Mouse (Mus musculus): ENCODE measurements around the gene Ccdc148. TPM values are rescaled to one million over a fixed set of nuclear protein-coding genes. Genes with fewer than 3 reads are reported as not detected.

Gene Ccdc148
- polyA plus RNA-seq, 1 experiment = 0.02 TPM

- Histone ChIP-seq H3K27me3 (ENCODE audit: control insufficient read depth, insufficient read depth, insufficient read length) (peaks cover 4% of the 10 kb centered on the region), H3K79me3 (ENCODE audit: low read depth) (no peaks in the 10 kb centered on the region), H3K4me3 (ENCODE audit: insufficient read depth, poor library complexity, severe bottlenecking) (no peak overlapping the region), H3K79me2 (ENCODE audit: control insufficient read depth, insufficient read depth) (no peaks in the 10 kb centered on the region), H3K36me3 (ENCODE audit: control insufficient read depth, insufficient read depth) (no peaks in the 10 kb centered on the region), H3ac (ENCODE audit: control insufficient read depth, insufficient read length, low read depth) (no peak overlapping the region)
- no peak for TF ChIP-seq MYOG (IDR thresholded peaks at IDR 0.05; ENCODE audit: control insufficient read depth, extremely low read depth, insufficient read length)
- TF ChIP-seq FOSL1 (IDR thresholded peaks at IDR 0.05; ENCODE audit: insufficient read depth, low read length, poor library complexity, severe bottlenecking) = no peak
- TF ChIP-seq USF1 (IDR thresholded peaks at IDR 0.05; ENCODE audit: low read depth) = no peak
- no peak for TF ChIP-seq MAX (IDR thresholded peaks at IDR 0.05)
- TF ChIP-seq CTCF (IDR thresholded peaks at IDR 0.05; ENCODE audit: control insufficient read depth, insufficient read depth, insufficient read length) = no peak
- TF ChIP-seq CEBPB (IDR thresholded peaks at IDR 0.05; ENCODE audit: low read depth) = no peak
- no peak for TF ChIP-seq MYOD1 (IDR thresholded peaks at IDR 0.05; ENCODE audit: control insufficient read depth, insufficient read length, low read depth)
These were observed 167.9 kb downstream of the Ccdc148 start for GRCm38 (mm10) chr2:58992431-58993191.

GRCm38 (mm10) chr2:58978095-58978494 lies 182.4 kb downstream of the Ccdc148 start:
- H3K79me3 ChIP-seq (ENCODE audit: low read depth) = no peaks in the 10 kb centered on the region
- no peak for TF ChIP-seq USF1 (IDR thresholded peaks at IDR 0.05; ENCODE audit: low read depth)
- no peak for TF ChIP-seq MYOG (IDR thresholded peaks at IDR 0.05; ENCODE audit: control insufficient read depth, extremely low read depth, insufficient read length)
- no peak for TF ChIP-seq FOSL1 (IDR thresholded peaks at IDR 0.05; ENCODE audit: insufficient read depth, low read length, poor library complexity, severe bottlenecking)
- TF ChIP-seq MYOD1 (IDR thresholded peaks at IDR 0.05; ENCODE audit: control insufficient read depth, insufficient read length, low read depth) = no peak
- no peak for TF ChIP-seq CTCF (IDR thresholded peaks at IDR 0.05; ENCODE audit: control insufficient read depth, insufficient read depth, insufficient read length)
- H3K27me3 ChIP-seq (ENCODE audit: control insufficient read depth, insufficient read depth, insufficient read length) = peaks cover 6% of the 10 kb centered on the region
- no peaks in the 10 kb centered on the region for H3K79me2 ChIP-seq (ENCODE audit: control insufficient read depth, insufficient read depth)
- H3K36me3 ChIP-seq (ENCODE audit: control insufficient read depth, insufficient read depth) = no peaks in the 10 kb centered on the region
- H3ac ChIP-seq (ENCODE audit: control insufficient read depth, insufficient read length, low read depth) = no peak overlapping the region
- H3K4me3 ChIP-seq (ENCODE audit: insufficient read depth, poor library complexity, severe bottlenecking) = no peak overlapping the region

- no peak overlapping the region for H3K4me3 ChIP-seq (ENCODE audit: insufficient read depth, poor library complexity, severe bottlenecking)
- no peaks in the 10 kb centered on the region for H3K36me3 ChIP-seq (ENCODE audit: control insufficient read depth, insufficient read depth)
- H3K79me2 ChIP-seq (ENCODE audit: control insufficient read depth, insufficient read depth) = no peaks in the 10 kb centered on the region
- H3K79me3 ChIP-seq (ENCODE audit: low read depth) = no peaks in the 10 kb centered on the region
- no peak overlapping the region for H3ac ChIP-seq (ENCODE audit: control insufficient read depth, insufficient read length, low read depth)
- TF ChIP-seq CEBPB (IDR thresholded peaks at IDR 0.05; ENCODE audit: low read depth) (no peak), MAX (IDR thresholded peaks at IDR 0.05) (no peak), CTCF (IDR thresholded peaks at IDR 0.05; ENCODE audit: control insufficient read depth, insufficient read depth, insufficient read length) (no peak), MYOG (IDR thresholded peaks at IDR 0.05; ENCODE audit: control insufficient read depth, extremely low read depth, insufficient read length) (no peak), MYOD1 (IDR thresholded peaks at IDR 0.05; ENCODE audit: control insufficient read depth, insufficient read length, low read depth) (no peak), USF1 (IDR thresholded peaks at IDR 0.05; ENCODE audit: low read depth) (no peak), FOSL1 (IDR thresholded peaks at IDR 0.05; ENCODE audit: insufficient read depth, low read length, poor library complexity, severe bottlenecking) (no peak)
- H3K27me3 ChIP-seq (ENCODE audit: control insufficient read depth, insufficient read depth, insufficient read length) = peaks cover 10% of the 10 kb centered on the region
These were observed 188.8 kb downstream of the Ccdc148 start for GRCm38 (mm10) chr2:58971507-58972275.

DNA sequence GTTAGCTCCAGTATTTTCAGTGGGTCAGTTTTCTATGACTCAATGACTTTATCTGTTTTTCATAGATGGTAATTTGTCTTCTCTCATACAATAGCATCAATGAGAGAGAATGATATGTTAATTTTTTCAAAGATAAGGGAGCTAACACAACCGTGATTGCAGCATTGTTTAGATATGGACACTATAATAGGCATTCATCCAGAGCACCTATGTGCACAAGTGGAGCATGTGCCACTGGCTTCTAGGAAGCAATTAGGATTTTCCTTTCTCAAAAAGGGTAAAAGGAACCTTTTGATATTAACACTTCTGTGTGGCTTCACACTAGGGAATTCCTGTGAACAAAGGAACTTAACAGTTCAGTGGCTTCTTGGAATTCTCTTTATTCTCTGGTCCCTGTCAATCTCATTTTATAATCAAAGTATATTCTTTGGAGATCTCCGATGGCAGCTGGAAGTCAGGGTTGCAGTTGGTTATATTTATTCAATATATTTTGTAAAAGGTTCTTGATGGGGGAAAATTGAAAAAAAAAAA lies 203.6 kb downstream of the Ccdc148 start:
- Histone ChIP-seq H3K79me2 (ENCODE audit: control insufficient read depth, insufficient read depth) (no peaks in the 10 kb centered on the region), H3K27me3 (ENCODE audit: control insufficient read depth, insufficient read depth, insufficient read length) (no peaks in the 10 kb centered on the region), H3ac (ENCODE audit: control insufficient read depth, insufficient read length, low read depth) (no peak overlapping the region), H3K36me3 (ENCODE audit: control insufficient read depth, insufficient read depth) (no peaks in the 10 kb centered on the region), H3K4me3 (ENCODE audit: insufficient read depth, poor library complexity, severe bottlenecking) (no peak overlapping the region), H3K79me3 (ENCODE audit: low read depth) (no peaks in the 10 kb centered on the region)
- no peak for TF ChIP-seq MYOD1 (IDR thresholded peaks at IDR 0.05; ENCODE audit: control insufficient read depth, insufficient read length, low read depth)
- TF ChIP-seq MAX (IDR thresholded peaks at IDR 0.05) = no peak

DNA sequence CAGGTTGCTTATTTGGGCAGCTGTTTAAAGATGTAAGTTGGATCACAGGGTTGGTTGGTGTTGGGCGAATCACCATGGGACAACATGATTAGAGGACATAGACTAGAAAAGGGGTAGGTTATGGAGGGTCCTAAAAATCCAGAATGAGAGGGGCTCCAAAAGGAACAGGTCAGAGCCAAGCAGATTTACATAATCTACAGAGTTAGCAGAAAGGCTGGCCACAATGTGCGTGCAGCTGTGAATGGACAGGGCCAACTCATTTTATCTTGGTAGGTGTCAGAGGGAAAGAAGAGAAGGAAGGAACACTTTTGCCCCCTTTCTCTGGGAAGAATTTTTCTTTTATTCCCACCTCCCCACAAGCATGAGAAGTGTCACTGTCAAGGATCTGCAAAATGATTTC lies 204.1 kb downstream of the Ccdc148 start:
- Histone ChIP-seq H3K79me3 (ENCODE audit: low read depth) (no peaks in the 10 kb centered on the region), H3K27me3 (ENCODE audit: control insufficient read depth, insufficient read depth, insufficient read length) (no peaks in the 10 kb centered on the region), H3K36me3 (ENCODE audit: control insufficient read depth, insufficient read depth) (no peaks in the 10 kb centered on the region), H3K4me3 (ENCODE audit: insufficient read depth, poor library complexity, severe bottlenecking) (no peak overlapping the region), H3K79me2 (ENCODE audit: control insufficient read depth, insufficient read depth) (no peaks in the 10 kb centered on the region), H3ac (ENCODE audit: control insufficient read depth, insufficient read length, low read depth) (no peak overlapping the region)
- no peak for TF ChIP-seq FOSL1 (IDR thresholded peaks at IDR 0.05; ENCODE audit: insufficient read depth, low read length, poor library complexity, severe bottlenecking)
- no peak for TF ChIP-seq CTCF (IDR thresholded peaks at IDR 0.05; ENCODE audit: control insufficient read depth, insufficient read depth, insufficient read length)
- no peak for TF ChIP-seq USF1 (IDR thresholded peaks at IDR 0.05; ENCODE audit: low read depth)
- no peak for TF ChIP-seq MAX (IDR thresholded peaks at IDR 0.05)
- no peak for TF ChIP-seq CEBPB (IDR thresholded peaks at IDR 0.05; ENCODE audit: low read depth)
- no peak for TF ChIP-seq MYOG (IDR thresholded peaks at IDR 0.05; ENCODE audit: control insufficient read depth, extremely low read depth, insufficient read length)
